Mouse (Mus musculus): ENCODE measurements around the gene Corin.

Corin gene

DNA sequence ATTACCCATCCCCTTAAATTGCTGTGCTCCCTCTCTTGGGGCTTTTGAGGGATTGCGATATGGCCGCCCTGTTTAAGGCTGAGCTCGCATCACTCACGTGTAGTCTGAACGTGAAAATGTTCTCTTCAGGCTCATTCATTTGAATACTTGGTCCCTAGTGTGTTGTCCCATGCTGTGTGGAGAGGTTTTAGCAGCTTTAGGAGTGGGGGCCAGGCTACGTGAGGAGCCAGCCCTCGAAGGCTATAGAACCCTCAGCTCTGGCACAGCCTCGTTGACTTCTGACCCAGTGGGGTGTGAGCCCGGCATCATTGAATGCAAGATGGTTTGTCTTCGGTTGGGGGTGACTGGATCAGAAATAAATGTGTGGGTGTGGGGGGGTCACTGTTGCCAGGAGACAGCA lies 102.5 kb downstream of the Corin start:
- TF ChIP-seq GATA4 (IDR thresholded peaks at IDR 0.05; ENCODE audit: insufficient replicate concordance, low read length) = no peak

DNA sequence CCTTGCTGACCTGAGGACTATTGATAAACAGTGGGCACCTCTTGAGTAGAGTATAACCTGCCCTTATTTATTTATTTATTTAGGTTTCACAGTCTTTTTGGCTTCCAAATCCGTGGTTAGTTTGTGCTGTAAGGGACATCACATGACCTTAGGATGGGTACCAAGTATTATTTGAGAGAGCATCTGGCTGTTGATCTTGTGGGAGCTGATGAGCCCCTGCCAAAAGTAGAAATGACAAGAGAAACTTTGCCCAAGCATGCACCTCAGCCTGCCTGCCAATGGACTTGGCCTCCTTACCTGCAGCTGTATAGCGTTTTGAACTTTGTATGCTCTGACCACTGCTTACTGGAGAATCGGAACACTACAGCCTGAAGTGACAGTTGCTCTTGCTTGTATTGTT lies 103.0 kb downstream of the Corin start:
- no peak for TF ChIP-seq GATA4 (IDR thresholded peaks at IDR 0.05; ENCODE audit: insufficient replicate concordance, low read length)

DNA sequence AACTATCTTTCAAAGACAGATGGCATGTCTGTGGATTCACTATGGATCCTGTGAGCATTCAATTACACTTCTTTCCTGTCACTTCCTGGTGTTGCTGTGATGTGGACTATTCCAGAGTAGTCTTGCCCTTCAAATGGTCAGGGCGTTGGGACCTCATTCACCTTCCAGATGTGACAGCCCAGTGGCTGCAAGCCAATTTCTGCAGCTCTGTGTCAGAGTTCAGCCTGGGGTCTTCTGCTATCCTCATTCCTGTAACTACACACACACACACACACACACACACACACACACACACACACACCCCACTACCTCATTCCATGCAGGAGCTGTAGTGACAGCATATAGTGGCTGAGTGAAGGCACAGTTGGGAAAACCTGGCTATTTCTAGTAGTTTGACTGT lies 122.1 kb downstream of the Corin start:
- no peak for TF ChIP-seq GATA4 (IDR thresholded peaks at IDR 0.05; ENCODE audit: insufficient replicate concordance, low read length)

- no peak for TF ChIP-seq GATA4 (IDR thresholded peaks at IDR 0.05; ENCODE audit: insufficient replicate concordance, low read length)
Measured at GRCm38 (mm10) chr5:72380616-72381015, 123.7 kb downstream of the Corin start.

DNA sequence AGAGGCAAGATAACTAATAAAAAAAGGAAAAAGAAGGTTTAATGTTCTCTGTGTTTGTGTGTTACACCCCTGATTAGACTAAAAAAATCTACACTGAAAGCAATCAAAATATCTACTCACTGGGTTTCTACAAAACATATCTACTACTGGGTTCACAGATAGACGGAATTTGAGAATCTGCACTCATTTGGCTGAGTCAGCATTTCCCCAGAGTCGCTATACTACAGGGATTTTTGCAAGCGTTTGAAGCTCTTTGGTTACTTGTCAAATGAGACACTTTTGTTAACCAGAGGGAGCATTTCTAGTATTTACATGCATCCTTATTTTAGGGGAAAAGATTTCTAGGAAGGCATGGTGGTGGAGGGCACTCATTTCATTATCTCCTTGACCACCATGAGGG lies 136.3 kb downstream of the Corin start:
- TF ChIP-seq GATA4 (IDR thresholded peaks at IDR 0.05; ENCODE audit: insufficient replicate concordance, low read length) = no peak

DNA sequence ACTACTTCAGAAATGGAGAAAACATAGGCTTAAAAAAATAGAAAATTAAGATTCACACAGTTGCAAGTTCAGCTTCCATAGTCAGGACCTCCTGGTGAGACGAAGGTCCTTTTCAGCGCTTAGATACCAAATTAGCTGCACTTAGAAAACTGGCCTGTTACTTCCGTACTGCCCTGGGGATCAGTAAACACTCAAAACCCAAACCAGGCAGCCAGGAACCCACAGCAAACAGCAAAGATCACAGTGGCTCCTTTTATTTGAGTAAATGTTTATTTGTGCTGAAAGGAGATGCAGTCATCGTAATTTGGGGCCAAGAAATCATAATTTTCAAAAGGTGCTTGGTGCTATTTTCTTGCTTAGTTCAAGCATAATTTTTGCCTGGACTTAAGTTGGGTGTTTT lies 138.5 kb downstream of the Corin start:
- TF ChIP-seq GATA4 (IDR thresholded peaks at IDR 0.05; ENCODE audit: insufficient replicate concordance, low read length) = no peak

- no peak for TF ChIP-seq GATA4 (IDR thresholded peaks at IDR 0.05; ENCODE audit: insufficient replicate concordance, low read length)
Measured at GRCm38 (mm10) chr5:72363838-72364237, 140.4 kb downstream of the Corin start.

- no peak for TF ChIP-seq GATA4 (IDR thresholded peaks at IDR 0.05; ENCODE audit: insufficient replicate concordance, low read length)
Measured at GRCm38 (mm10) chr5:72353746-72354145, 150.5 kb downstream of the Corin start.

GRCm38 (mm10) chr5:72350081-72350758 lies 154.1 kb downstream of the Corin start:
- TF ChIP-seq GATA4 (IDR thresholded peaks at IDR 0.05; ENCODE audit: insufficient replicate concordance, low read length) = no peak

- TF ChIP-seq GATA4 (IDR thresholded peaks at IDR 0.05; ENCODE audit: insufficient replicate concordance, low read length) = no peak
Measured at GRCm38 (mm10) chr5:72348591-72348990, 155.7 kb downstream of the Corin start.

GRCm38 (mm10) chr5:72335873-72336272 lies 168.4 kb downstream of the Corin start:
- no peak for TF ChIP-seq GATA4 (IDR thresholded peaks at IDR 0.05; ENCODE audit: insufficient replicate concordance, low read length)

GRCm38 (mm10) chr5:72332901-72333300 lies 171.4 kb downstream of the Corin start:
- TF ChIP-seq GATA4 (IDR thresholded peaks at IDR 0.05; ENCODE audit: insufficient replicate concordance, low read length) = no peak

DNA sequence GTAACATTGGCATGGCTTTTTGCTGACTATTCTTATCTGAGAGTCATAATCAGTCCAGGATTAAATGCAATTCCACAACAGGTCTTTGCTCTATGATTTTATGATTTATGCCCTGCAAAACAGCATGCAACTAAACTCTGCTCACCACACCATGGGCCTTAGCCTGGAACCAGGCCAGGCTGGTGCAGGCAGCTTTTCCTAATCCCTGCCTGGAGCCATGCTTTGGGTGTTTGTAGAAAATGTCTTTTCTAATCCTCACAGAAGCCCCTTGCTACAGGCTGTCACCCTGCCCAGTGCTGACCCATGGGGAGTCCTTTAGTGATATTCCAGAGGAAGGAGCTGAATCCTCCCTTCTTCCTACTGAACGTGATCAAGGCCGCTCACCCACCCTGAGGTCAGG lies 173.1 kb downstream of the Corin start:
- no peak for TF ChIP-seq GATA4 (IDR thresholded peaks at IDR 0.05; ENCODE audit: insufficient replicate concordance, low read length)

GRCm38 (mm10) chr5:72330648-72331047 lies 173.6 kb downstream of the Corin start:
- TF ChIP-seq GATA4 (IDR thresholded peaks at IDR 0.05; ENCODE audit: insufficient replicate concordance, low read length) = no peak

DNA sequence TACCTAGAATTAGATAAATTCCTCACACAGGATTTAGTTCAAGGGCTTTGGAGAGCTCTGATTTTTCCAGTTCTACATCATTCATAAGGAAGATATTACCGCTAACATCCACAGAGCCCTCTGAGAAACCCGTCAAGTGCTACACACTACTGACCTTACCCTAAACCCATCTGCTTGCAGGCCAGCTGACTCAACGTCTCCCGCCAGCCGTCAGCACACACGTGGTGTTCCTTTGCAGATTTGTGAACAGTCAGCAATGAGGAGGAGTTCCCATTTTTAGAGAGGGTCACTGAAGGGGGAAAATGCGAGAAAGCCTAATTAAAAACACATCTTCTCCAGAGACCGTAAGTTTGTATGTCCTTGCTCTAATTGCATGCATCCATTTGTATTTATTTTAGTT lies 174.8 kb downstream of the Corin start:
- TF ChIP-seq GATA4 (IDR thresholded peaks at IDR 0.05; ENCODE audit: insufficient replicate concordance, low read length) = no peak

DNA sequence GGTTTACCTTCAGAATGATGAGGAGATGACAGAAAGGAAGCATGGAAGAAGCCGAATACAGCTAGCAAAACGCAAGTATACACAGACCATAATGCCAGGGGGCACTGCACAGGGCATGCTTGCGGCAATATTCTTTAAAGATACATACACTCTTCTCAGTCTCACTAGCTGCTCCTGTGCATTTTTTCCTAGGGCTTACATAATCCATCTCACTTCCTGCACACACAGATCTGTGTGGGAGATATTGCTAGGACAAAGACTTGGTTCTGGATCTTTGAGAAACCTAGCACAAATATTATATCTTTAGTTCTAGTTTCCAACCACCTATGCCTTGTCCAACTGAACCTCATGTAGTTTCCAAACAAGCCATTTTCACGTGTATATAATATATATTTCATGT lies 189.0 kb downstream of the Corin start:
- no peak for TF ChIP-seq GATA4 (IDR thresholded peaks at IDR 0.05; ENCODE audit: insufficient replicate concordance, low read length)

GRCm38 (mm10) chr5:72298418-72299104 lies 205.7 kb downstream of the Corin start:
- TF ChIP-seq GATA4 (IDR thresholded peaks at IDR 0.05; ENCODE audit: insufficient replicate concordance, low read length) = no peak
